Mouse (Mus musculus) brain, embryonic 14.5 days (tissue): ENCODE measurements at regions not wholly inside any gene's neighbourhood (a gene's known extent, or its start where the extent isn't known, plus 50 kb on each side); places are given as distances from the start of the nearest gene placed in this dataset.

Experiments
- CTCF ChIP-seq: fragments of 200-500 bp; IDR thresholded peaks from 2 replicates; pipeline ENCODE4 v1.5.1; 2012; ENCODE audit warnings: inconsistent platforms, mild to moderate bottlenecking, moderate library complexity, borderline replicate concordance; ENCODE audit not compliant: insufficient read depth, insufficient read length; ENCODE audit errors: extremely low read depth
- POLR2A ChIP-seq: fragments of 200-500 bp; IDR thresholded peaks from 2 replicates; pipeline ENCODE4 v1.6.1; 2012; ENCODE audit warnings: mild to moderate bottlenecking, inconsistent platforms, borderline replicate concordance; ENCODE audit not compliant: poor library complexity, insufficient read depth, insufficient read length, severe bottlenecking; ENCODE audit errors: extremely low read depth

DNA sequence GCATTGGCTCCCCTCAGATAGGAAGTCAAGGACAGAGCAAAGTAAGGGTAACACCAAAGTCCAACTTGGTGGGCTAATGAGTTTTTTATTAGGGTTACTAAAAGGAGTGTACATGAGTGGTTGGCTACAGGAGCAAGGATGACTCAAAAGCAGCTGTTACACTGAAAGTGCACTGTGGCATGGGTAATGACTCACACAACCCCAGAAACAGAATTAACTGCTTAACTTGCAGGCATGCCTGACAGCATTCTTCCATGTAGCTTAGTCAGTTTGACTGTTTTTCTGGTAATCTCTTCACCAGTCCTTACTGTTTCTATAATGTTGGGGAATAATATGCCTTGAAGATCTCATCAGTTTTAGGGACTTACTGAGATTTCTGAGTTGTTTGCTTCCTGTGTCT, 435.1 kb upstream of the Cwc22 start:
- TF ChIP-seq CTCF (no peak), POLR2A (no peak)
